Mouse (Mus musculus) intestine, postnatal 0 days (tissue): Measurements from ENCODE around the gene Srsf4. TPM values are rescaled to one million over a fixed set of nuclear protein-coding genes. Genes with fewer than 3 reads are reported as not detected.

ENCODE experiments used
- ATAC-seq: fragments of 200-750 bp; cut with Nextera tagmentation; 2 replicates; pipeline ENCODE4 v1.8.0; 2017; ENCODE audit warnings: mild to moderate bottlenecking, moderate TSS enrichment, moderate library complexity
- H3K27ac ChIP-seq: fragments of 300-500 bp; sonication (generic); 2 replicates; pipeline ENCODE4 v1.5.1; 2014; ENCODE audit warnings: mild to moderate bottlenecking, low read depth, low read length, moderate library complexity
- H3K27me3 ChIP-seq: fragments of 300-500 bp; sonication (generic); replicated peaks from 2 replicates; pipeline ENCODE4 v1.6.1; 2014; ENCODE audit warnings: low read length, mixed read lengths; ENCODE audit not compliant: control insufficient read depth, insufficient read depth
- H3K36me3 ChIP-seq: fragments of 300-500 bp; sonication (generic); 2 replicates; pipeline ENCODE4 v1.6.1; 2014; ENCODE audit warnings: mild to moderate bottlenecking, moderate library complexity; ENCODE audit not compliant: control insufficient read depth, insufficient read depth
- H3K4me1 ChIP-seq: fragments of 300-500 bp; sonication (generic); replicated peaks from 2 replicates; pipeline ENCODE4 v1.6.1; 2014; ENCODE audit warnings: antibody characterized with exemption, low read length, mixed read lengths; ENCODE audit not compliant: control insufficient read depth, insufficient read depth
- H3K4me2 ChIP-seq: fragments of 300-500 bp; sonication (generic); replicated peaks from 2 replicates; pipeline ENCODE4 v1.6.1; 2014; ENCODE audit warnings: low read depth, mild to moderate bottlenecking, moderate library complexity
- H3K4me3 ChIP-seq: fragments of 300-500 bp; sonication (generic); 2 replicates; pipeline ENCODE4 v1.5.1; 2014; ENCODE audit warnings: low read depth, low read length
- H3K9ac ChIP-seq: fragments of 300-500 bp; sonication (generic); 2 replicates; pipeline ENCODE4 v1.6.1; 2014; ENCODE audit warnings: mild to moderate bottlenecking, low read depth, low read length
- H3K9me3 ChIP-seq: fragments of 300-500 bp; sonication (generic); 2 replicates; pipeline ENCODE4 v1.6.1; 2016; ENCODE audit warnings: mixed run types; ENCODE audit not compliant: control insufficient read depth
- CTCF ChIP-seq: sonication (generic); IDR thresholded peaks from 2 replicates; pipeline ENCODE4 v1.5.1; 2016; ENCODE audit warnings: low read depth, mild to moderate bottlenecking, control low read depth, antibody characterized with exemption, moderate library complexity
- WGBS: fragments of 180-500 bp; shearing (Covaris S2); extraction: QIAGEN DNeasy Blood & Tissue Kit; methylation state at CpG from one replicate; pipeline ENCODE4 v1.1.7; 2014; 5-methylcytosine and 5-hydroxymethylcytosine counted together
- polyA plus RNA-seq: library from polyadenylated mRNA; unstranded; fragments of >200 nt; fragmentation: Nextera tagmentation; extraction: Ambion mirVana; gene quantifications from 2 replicates; pipeline ENCODE4 v1.2.1, GENCODE M21; 2015

Gene Srsf4
- polyA plus RNA-seq, 1 experiment from 2014 or later = 36.2 TPM

DNA sequence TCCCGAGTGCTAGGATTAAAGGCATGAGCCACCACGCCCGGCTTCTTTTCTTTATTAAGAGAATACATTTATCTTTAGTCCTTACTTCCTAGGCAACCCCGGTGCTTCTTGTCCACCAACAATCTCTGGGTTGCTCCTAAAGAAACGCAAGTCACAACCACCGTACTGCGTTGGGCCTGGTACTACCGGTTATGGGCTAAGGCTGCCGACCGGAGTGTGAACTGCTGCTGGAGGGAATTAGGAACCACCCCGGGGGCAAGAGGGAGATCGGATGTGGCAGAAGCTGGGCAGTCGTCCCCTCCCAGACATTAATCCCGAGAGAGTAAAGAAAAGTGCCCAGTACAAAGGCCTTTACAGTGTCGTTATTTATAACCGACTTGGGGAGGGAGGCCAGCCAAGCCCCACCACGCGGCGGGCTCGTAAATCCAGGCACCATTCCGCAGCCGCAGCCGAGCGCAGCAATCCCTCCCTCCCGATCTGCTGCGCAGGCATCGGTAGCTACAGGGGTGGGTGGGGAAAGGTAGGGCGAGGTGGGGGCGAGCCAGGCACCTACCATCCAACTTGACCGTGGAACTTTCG lies 41.6 kb downstream of the Srsf4 start:
- Histone ChIP-seq H3K9ac (no peak overlapping the region), H3K9me3 (no peaks in the 10 kb centered on the region), H3K4me2 (peak overlapping the region; percentile 61), H3K27me3 (peaks cover 33% of the 10 kb centered on the region), H3K4me1 (0 out of 2 replicates have a peak, but pooled peaks cover 5% of the 10 kb centered on the region), H3K27ac (no peak overlapping the region), H3K36me3 (no peaks in the 10 kb centered on the region), H3K4me3 (peak overlapping the region; percentile 26)
- no peak for ATAC-seq
- TF ChIP-seq CTCF = no peak
- 7% methylated on average over 31 of the region's 31 CpGs for WGBS

DNA sequence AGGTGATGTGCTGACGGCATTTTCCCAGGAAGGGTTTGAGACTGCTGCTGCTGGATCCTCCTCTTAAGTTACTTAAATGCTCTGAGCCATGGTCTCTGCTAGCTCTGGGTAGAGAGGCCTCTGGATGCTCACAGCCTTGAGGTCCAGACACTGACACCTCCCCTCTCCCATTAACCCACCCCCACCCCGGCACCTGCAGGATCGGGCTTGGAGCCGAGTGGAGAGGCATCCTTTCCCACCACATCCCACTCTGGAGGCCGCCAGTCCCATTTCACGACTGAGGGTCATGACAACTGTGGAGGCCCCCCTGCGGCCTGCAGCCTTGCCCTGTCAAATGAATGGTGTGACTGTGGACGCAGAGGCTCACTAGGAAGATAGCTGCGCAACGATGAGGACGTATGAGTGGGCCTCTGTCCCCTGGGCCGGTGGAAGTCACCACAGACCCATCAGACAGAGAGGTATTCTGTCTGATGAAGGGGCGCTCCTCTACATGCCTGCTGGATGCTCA lies 42.5 kb downstream of the Srsf4 start:
- Histone ChIP-seq H3K27me3 (peaks cover 34% of the 10 kb centered on the region), H3K4me1 (0 out of 2 replicates have a peak, but pooled peaks cover 5% of the 10 kb centered on the region), H3K9me3 (no peaks in the 10 kb centered on the region), H3K4me3 (no peak overlapping the region), H3K27ac (no peak overlapping the region), H3K9ac (no peak overlapping the region), H3K36me3 (no peaks in the 10 kb centered on the region), H3K4me2 (peak overlapping the region; percentile 61)
- 53% methylated on average over 13 of the region's 13 CpGs for WGBS
- no peak for ATAC-seq
- TF ChIP-seq CTCF = no peak

DNA sequence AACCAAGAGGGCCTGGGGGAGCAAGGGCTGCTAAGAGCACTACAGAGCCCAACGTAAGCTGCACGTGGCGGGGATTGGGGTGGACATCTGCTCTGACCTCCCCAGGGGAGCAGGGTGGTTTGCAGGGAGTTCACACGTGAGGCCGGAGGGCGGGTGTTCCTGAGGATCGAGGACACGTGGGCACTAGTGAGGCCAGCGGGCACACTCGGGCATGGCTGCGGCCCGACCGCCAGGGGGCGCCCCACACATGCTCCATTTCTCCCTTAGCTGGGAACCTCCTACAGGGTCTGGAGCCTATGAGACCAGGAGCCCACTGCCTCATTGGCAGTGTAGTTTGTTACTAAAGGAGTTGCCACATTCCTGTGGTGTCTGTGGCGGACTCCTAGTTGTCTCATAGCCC lies 43.0 kb downstream of the Srsf4 start:
- Histone ChIP-seq H3K36me3 (no peaks in the 10 kb centered on the region), H3K27ac (no peak overlapping the region), H3K9me3 (no peaks in the 10 kb centered on the region), H3K27me3 (peaks cover 34% of the 10 kb centered on the region), H3K4me2 (no peak overlapping the region), H3K4me1 (0 out of 2 replicates have a peak, but pooled peaks cover 3% of the 10 kb centered on the region), H3K9ac (no peak overlapping the region), H3K4me3 (no peak overlapping the region)
- ATAC-seq = peak; percentile 26; the same call in 1 of the 2 replicates
- WGBS = 17% methylated on average over 15 of the region's 15 CpGs
- peak; percentile 94 for TF ChIP-seq CTCF

DNA sequence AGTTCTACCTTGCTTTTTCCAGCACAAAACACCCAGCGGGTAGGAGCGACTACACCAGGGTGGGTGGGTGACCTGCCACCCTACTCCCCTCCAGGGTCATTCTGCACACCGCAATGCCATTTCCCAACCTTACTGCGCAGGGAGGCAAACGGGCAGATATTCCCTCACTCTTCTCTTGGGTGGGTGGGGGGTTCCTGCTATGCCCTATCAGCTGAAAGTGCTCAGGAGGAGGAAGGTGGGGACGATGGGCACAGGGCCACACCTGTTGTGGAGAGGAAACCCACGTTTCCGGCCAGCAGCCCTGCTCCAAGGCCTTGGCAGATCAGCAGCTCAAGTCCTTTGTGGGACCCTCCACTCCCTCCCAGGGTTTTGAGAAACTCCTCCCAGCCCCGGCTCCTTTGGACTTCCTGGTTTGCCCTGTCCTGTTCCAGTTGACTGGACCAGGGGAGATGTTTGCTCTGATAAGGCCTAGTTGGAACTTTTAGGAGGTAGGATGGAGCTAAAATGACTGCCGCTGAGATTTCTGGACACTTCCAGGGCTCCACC lies 43.7 kb downstream of the Srsf4 start:
- H3K4me3 ChIP-seq = no peak overlapping the region
- no peaks in the 10 kb centered on the region for H3K36me3 ChIP-seq
- no peak overlapping the region for H3K9ac ChIP-seq
- H3K27me3 ChIP-seq = peaks cover 38% of the 10 kb centered on the region
- no peaks in the 10 kb centered on the region for H3K9me3 ChIP-seq
- no peak for ATAC-seq
- H3K27ac ChIP-seq = no peak overlapping the region
- peaks cover 3% of the 10 kb centered on the region; the same call in 1 of the 2 replicates for H3K4me1 ChIP-seq
- no peak overlapping the region for H3K4me2 ChIP-seq
- 71% methylated on average over 10 of the region's 10 CpGs for WGBS
- no peak for TF ChIP-seq CTCF

DNA sequence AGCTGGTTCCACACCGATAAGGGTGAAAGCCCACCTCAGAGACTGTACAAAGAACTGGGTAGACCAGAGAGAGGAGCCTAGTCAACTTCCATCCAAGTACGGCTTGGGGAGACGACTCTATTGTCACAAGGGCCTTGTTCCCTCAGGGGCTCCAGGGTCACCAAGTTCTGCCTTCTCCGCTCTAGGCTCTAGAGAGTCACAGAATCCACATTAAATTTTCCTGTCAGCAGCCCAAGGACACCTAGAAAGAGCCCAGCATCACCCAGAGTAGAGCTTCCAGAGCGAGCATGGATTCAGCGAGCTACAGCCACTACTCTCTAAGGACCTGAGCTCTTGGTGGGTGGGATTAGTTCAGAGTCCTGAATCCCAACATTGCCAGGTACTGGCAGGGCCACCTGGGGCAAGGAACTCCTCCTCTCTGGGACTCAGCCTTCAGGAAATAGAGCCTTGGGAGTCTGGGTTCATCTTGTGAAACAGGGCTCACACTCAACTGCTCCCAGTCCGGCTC lies 44.7 kb downstream of the Srsf4 start:
- no peak for TF ChIP-seq CTCF
- Histone ChIP-seq H3K27me3 (peaks cover 47% of the 10 kb centered on the region), H3K36me3 (peaks cover 4% of the 10 kb centered on the region; the same call in 1 of the 2 replicates), H3K9ac (no peak overlapping the region), H3K27ac (no peak overlapping the region), H3K4me1 (peaks cover 5% of the 10 kb centered on the region), H3K4me3 (no peak overlapping the region), H3K4me2 (no peak overlapping the region), H3K9me3 (no peaks in the 10 kb centered on the region)
- ATAC-seq = no peak
- WGBS = 85% methylated on average over 7 of the region's 7 CpGs

DNA sequence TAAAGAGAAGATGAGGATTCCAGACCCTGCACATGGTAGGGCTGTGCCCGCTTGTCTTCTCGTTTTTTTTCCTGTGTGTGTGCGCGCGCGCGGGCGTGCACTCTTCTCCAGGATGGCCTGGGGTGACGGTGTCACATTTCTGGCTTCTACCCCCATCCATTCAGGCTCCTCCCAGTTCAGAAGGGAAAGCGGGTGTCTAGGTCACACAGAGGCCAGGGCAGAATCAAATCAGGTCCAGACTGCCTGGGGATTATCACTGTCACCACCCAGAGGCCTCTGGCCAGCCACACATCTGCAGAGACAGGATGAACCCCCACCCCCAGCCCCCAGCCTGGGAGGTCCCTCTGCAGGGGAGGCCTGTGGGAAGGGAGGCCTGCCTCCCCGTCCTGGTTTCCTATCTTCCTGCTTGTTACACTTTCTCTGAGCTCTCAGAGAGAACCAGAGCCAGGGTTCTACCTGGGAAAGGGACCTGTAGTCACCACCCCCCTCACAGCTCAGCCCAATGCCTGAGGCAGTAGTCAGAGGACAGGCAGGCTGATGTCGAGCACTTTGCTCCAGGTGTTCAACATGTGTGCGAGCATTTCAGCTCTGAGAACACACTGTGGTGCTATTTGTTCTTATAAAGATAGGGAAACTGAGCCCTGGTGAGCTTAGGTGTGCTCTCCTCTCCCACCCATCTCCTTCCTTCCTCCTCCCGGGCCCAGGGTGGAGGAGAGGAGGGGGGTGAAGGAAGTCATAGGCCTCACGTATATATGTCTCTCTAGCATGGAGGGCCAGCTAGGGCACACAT lies 45.5 kb downstream of the Srsf4 start:
- 28% methylated on average over 14 of the region's 15 CpGs for WGBS
- Histone ChIP-seq H3K9ac (no peak overlapping the region), H3K36me3 (peaks cover 5% of the 10 kb centered on the region; the same call in 1 of the 2 replicates), H3K4me3 (no peak overlapping the region), H3K4me2 (no peak overlapping the region), H3K9me3 (no peaks in the 10 kb centered on the region), H3K4me1 (peaks cover 5% of the 10 kb centered on the region), H3K27ac (no peak overlapping the region), H3K27me3 (peaks cover 40% of the 10 kb centered on the region)
- no peak for ATAC-seq
- TF ChIP-seq CTCF = no peak
